Mouse (Mus musculus) lung, embryonic 16.5 days (tissue): ENCODE measurements around the gene Chrm2. TPM values are rescaled to one million over a fixed set of nuclear protein-coding genes. Genes with fewer than 3 reads are reported as not detected.

Source experiments
- ATAC-seq: fragments of 200-750 bp; cut with Nextera tagmentation; 2 replicates; pipeline ENCODE4 v1.8.0; 2017; ENCODE audit warnings: low read depth, mild to moderate bottlenecking, moderate library complexity
- H3K27ac ChIP-seq: fragments of 300-500 bp; sonication (generic); 2 replicates; pipeline ENCODE4 v1.5.1; 2014; ENCODE audit warnings: mild to moderate bottlenecking, control low read depth, low read length
- H3K27me3 ChIP-seq: fragments of 300-500 bp; sonication (generic); 2 replicates; pipeline ENCODE4 v1.6.1; 2014; ENCODE audit warnings: low read depth, low read length, mixed read lengths; ENCODE audit not compliant: control insufficient read depth, insufficient read depth
- H3K36me3 ChIP-seq: fragments of 300-500 bp; sonication (generic); 2 replicates; pipeline ENCODE4 v1.6.1; 2014; ENCODE audit warnings: low read length; ENCODE audit not compliant: control insufficient read depth, insufficient read depth
- H3K4me1 ChIP-seq: fragments of 300-500 bp; sonication (generic); replicated peaks from 2 replicates; pipeline ENCODE4 v1.6.1; 2014; ENCODE audit warnings: low read length, mixed read lengths; ENCODE audit not compliant: control insufficient read depth, insufficient read depth
- H3K4me2 ChIP-seq: fragments of 300-500 bp; sonication (generic); 2 replicates; pipeline ENCODE4 v1.6.1; 2014; ENCODE audit warnings: low read depth, low read length, control low read depth
- H3K4me3 ChIP-seq: fragments of 300-500 bp; sonication (generic); 2 replicates; pipeline ENCODE4 v1.5.1; 2014; ENCODE audit warnings: mild to moderate bottlenecking, low read length, control low read depth
- H3K9ac ChIP-seq: fragments of 300-500 bp; sonication (generic); 2 replicates; pipeline ENCODE4 v1.6.1; 2014; ENCODE audit warnings: low read length, control low read depth
- H3K9me3 ChIP-seq: fragments of 300-500 bp; sonication (generic); 2 replicates; pipeline ENCODE4 v1.6.1; 2016; ENCODE audit warnings: low read length; ENCODE audit not compliant: control insufficient read depth
- WGBS: fragments of 180-500 bp; shearing (Covaris S2); extraction: QIAGEN DNeasy Blood & Tissue Kit; methylation state at CpG from one replicate; pipeline ENCODE4 v1.1.7; 2014; 5-methylcytosine and 5-hydroxymethylcytosine counted together
- polyA plus RNA-seq: library from polyadenylated mRNA; unstranded; fragments of >200 nt; fragmentation: Nextera tagmentation; extraction: Ambion mirVana; gene quantifications from 2 replicates; pipeline ENCODE4 v1.2.1, GENCODE M21; 2015

Chrm2 gene
- polyA plus RNA-seq, 1 experiment from 2014 or later: 4.3 TPM

DNA sequence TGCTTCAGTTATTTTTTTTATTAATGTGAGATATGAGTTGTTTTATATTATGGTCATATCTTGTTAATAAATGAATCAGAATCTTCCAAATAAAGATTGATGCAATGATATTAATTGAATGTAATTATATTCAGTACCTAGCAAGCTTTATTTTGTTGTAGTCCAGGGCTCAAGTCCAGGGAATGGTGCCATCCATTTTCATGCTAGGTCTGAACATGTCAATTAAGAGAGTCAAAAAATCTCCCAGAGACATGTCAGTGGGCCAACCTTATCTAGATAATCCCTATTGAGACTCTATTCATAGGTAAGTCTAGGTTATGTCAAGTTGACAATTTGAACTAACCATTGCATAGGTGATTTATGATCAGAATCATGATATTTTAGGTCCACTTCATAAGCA is 21.1 kb downstream of the Chrm2 start:
- no peak for ATAC-seq
- Histone ChIP-seq H3K4me2 (no peak overlapping the region), H3K4me3 (no peak overlapping the region), H3K4me1 (peaks cover 8% of the 10 kb centered on the region; the same call in 1 of the 2 replicates), H3K27me3 (no peaks in the 10 kb centered on the region), H3K9me3 (no peaks in the 10 kb centered on the region), H3K27ac (no peak overlapping the region), H3K9ac (no peak overlapping the region), H3K36me3 (no peaks in the 10 kb centered on the region)

DNA sequence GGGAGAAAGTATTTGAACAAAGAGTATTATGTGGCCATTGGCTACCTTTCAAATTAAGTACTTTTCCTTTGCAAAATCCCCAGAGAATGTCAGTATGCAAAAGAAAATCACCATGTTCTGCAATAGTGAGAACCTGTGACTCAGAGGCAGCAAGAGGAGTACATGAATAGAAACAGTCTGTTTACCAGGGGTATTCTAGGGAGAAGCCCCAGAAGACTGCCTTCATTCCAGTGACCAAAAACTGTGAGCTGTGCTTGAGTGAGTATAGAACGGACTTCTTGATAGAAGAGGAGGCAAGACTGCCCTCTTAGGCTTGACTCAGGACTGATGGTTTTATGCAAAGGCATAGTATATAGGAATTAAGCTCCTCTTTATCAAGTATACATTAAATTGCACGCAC is 22.2 kb downstream of the Chrm2 start:
- Histone ChIP-seq H3K4me1 (peaks cover 6% of the 10 kb centered on the region; the same call in 1 of the 2 replicates), H3K4me2 (no peak overlapping the region), H3K27ac (no peak overlapping the region), H3K4me3 (no peak overlapping the region), H3K9me3 (no peaks in the 10 kb centered on the region), H3K9ac (no peak overlapping the region), H3K27me3 (no peaks in the 10 kb centered on the region), H3K36me3 (no peaks in the 10 kb centered on the region)
- no peak for ATAC-seq
- WGBS: 83% methylated on average over 2 of the region's 2 CpGs

DNA sequence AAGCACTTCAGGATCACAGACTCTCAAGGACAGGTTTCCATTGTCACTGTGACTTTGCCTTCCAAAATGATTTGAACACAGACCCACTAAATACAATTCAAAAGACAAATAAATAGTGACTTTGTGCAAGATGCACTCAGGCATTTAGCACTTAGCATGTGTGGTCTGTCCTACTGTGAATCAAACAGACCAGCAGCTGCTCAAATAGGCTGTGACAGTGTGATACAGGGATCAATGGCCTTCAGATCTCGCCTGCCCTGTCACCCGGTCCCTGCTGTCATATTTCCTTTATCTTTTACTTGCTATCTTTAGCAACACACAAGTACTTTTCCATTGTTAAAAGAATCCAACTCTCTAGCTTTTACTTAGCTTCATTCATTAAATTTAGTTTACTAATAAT is 31.8 kb downstream of the Chrm2 start:
- H3K4me1 ChIP-seq: no peaks in the 10 kb centered on the region
- no peak overlapping the region for H3K4me2 ChIP-seq
- no peak overlapping the region for H3K4me3 ChIP-seq
- H3K9ac ChIP-seq: no peak overlapping the region
- no peaks in the 10 kb centered on the region for H3K27me3 ChIP-seq
- no peaks in the 10 kb centered on the region for H3K9me3 ChIP-seq
- H3K36me3 ChIP-seq: no peaks in the 10 kb centered on the region
- ATAC-seq: no peak
- H3K27ac ChIP-seq: no peak overlapping the region
- 26% methylated on average over 2 of the region's 2 CpGs for WGBS

DNA sequence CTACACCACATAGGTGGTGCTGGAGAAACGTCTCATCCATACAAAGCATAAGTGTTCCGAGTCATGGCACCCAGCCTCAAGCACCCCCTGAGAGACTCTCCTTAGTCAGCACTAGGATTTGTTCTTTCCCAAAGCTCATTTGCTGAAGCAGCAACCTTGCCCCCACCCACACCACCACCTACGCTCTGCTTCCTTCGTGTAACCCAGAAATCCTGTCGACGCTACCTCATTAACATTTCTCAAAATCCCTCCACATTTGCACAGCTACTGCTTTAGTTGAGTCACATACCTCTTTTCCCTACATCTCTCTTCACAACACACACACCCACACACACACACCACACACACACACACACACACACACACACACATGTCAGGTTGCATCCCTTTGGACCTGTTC is 50.1 kb downstream of the Chrm2 start:
- Histone ChIP-seq H3K4me1 (no peaks in the 10 kb centered on the region), H3K9ac (no peak overlapping the region), H3K27me3 (no peaks in the 10 kb centered on the region), H3K9me3 (no peaks in the 10 kb centered on the region), H3K4me2 (no peak overlapping the region), H3K27ac (no peak overlapping the region), H3K4me3 (no peak overlapping the region), H3K36me3 (no peaks in the 10 kb centered on the region)
- no peak for ATAC-seq
- WGBS: 81% methylated on average over 6 of the region's 6 CpGs

DNA sequence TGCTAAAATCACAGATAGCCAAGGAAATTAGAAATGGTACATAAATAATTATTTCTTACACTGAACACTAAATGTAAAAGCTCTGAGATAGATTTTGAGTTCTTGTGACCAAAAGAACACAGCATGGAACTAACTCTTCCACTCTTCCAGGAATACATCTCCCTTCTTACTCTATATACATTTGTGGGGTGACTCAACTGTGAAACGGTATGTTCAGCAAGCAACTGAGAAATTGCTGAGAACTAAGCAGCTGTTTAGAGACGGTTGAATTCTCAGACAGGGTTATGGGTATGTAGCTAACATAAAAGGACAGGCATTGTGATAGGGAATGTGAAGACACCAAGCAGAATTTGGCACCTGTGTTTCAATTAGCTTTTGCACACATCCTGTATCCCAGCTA is 51.3 kb downstream of the Chrm2 start:
- Histone ChIP-seq H3K9me3 (no peaks in the 10 kb centered on the region), H3K27me3 (no peaks in the 10 kb centered on the region), H3K36me3 (no peaks in the 10 kb centered on the region), H3K4me3 (no peak overlapping the region), H3K9ac (no peak overlapping the region), H3K4me2 (no peak overlapping the region), H3K27ac (no peak overlapping the region), H3K4me1 (no peaks in the 10 kb centered on the region)
- WGBS: 53% methylated on average over 2 of the region's 2 CpGs
- ATAC-seq: no peak

DNA sequence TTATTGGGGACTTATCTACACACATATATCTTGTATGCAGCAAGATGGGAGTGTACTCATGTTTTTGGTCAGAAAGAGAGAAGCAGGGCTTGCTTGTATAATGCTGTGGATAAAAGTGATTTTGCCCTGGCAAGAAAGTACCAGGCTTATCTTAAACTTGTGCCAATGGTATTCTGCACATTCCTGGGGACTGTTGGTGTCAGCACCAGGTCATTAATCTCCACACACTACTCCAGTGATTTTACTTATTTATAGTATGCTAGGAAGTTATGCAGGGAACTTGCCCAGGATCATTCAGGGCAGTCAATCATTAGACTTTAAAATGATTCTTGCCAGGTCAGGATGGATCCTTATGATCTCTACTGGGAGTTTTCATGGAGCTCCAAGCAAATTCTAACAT is 63.6 kb downstream of the Chrm2 start:
- H3K36me3 ChIP-seq: no peaks in the 10 kb centered on the region
- ATAC-seq: no peak
- no peaks in the 10 kb centered on the region for H3K9me3 ChIP-seq
- H3K4me1 ChIP-seq: no peaks in the 10 kb centered on the region
- H3K9ac ChIP-seq: no peak overlapping the region
- H3K27ac ChIP-seq: no peak overlapping the region
- H3K4me3 ChIP-seq: no peak overlapping the region
- H3K27me3 ChIP-seq: no peaks in the 10 kb centered on the region
- H3K4me2 ChIP-seq: no peak overlapping the region

DNA sequence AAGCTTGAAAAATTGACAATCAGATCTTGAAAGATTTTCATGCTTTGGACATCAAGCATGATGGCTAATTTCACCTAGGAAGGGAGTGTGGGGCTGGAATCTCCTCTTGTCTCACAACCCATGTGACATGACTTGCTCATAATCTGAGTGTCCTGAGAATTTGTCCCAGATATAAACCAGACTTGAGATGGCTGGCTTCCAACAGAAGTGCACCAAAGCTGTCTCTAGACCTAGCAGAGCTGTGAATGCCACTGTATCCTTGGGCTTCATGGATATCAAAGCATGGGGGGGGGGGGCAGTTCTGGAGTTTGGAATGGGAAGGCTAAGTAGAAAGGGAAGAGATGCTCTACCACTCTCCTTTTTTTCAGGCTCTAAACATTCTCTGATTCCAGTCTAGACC is 67.2 kb downstream of the Chrm2 start:
- no peaks in the 10 kb centered on the region for H3K36me3 ChIP-seq
- no peak overlapping the region for H3K9ac ChIP-seq
- no peaks in the 10 kb centered on the region for H3K27me3 ChIP-seq
- H3K4me3 ChIP-seq: no peak overlapping the region
- H3K9me3 ChIP-seq: no peaks in the 10 kb centered on the region
- no peak overlapping the region for H3K4me2 ChIP-seq
- ATAC-seq: no peak
- no peak overlapping the region for H3K27ac ChIP-seq
- H3K4me1 ChIP-seq: no peaks in the 10 kb centered on the region

DNA sequence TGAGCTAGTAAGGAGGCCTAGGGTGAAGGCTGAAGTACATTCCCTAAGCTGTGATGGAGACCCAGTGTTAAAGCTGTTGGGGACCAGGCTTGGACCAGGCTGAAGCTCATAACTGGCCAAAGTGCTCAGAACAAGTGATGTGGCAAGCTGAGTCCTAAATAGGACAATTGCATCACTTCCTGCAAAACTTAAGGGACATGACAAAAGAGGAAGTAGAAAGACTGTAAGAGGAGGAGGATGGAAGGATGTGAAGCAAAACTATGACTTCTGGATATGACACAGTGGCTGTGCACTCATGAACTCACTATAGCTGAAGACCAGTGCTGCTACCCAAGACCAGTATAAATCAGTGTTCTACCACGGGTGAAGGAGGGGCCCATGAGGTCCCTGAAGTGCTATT is 69.1 kb downstream of the Chrm2 start:
- Histone ChIP-seq H3K4me3 (no peak overlapping the region), H3K9ac (no peak overlapping the region), H3K4me1 (no peaks in the 10 kb centered on the region), H3K4me2 (no peak overlapping the region), H3K27me3 (no peaks in the 10 kb centered on the region), H3K36me3 (no peaks in the 10 kb centered on the region), H3K9me3 (no peaks in the 10 kb centered on the region), H3K27ac (no peak overlapping the region)
- ATAC-seq: no peak
- 50% methylated on average over 1 of the region's 1 CpGs for WGBS

DNA sequence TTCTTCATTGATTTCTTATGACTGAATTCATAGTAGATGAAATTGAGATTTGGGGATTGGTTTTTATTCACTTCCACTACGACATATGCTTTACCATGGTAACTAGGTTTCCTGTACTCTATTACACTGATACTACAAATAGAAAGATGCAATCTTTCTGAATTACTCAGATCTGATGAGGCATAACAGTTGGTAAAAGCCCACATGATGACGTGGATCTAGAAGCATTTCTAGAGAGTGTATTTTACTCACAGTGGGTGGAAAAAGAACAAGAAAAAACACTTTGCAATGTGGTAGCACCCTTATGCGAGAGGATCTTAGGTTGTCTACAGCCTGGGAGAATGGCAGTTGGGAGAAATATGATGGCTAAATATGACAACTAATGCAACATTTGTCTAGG is 76.1 kb downstream of the Chrm2 start:
- H3K4me1 ChIP-seq: no peaks in the 10 kb centered on the region
- no peak overlapping the region for H3K27ac ChIP-seq
- 81% methylated on average over 3 of the region's 3 CpGs for WGBS
- no peak overlapping the region for H3K4me2 ChIP-seq
- no peak overlapping the region for H3K9ac ChIP-seq
- H3K36me3 ChIP-seq: no peaks in the 10 kb centered on the region
- no peak for ATAC-seq
- H3K27me3 ChIP-seq: no peaks in the 10 kb centered on the region
- H3K9me3 ChIP-seq: no peaks in the 10 kb centered on the region
- no peak overlapping the region for H3K4me3 ChIP-seq

DNA sequence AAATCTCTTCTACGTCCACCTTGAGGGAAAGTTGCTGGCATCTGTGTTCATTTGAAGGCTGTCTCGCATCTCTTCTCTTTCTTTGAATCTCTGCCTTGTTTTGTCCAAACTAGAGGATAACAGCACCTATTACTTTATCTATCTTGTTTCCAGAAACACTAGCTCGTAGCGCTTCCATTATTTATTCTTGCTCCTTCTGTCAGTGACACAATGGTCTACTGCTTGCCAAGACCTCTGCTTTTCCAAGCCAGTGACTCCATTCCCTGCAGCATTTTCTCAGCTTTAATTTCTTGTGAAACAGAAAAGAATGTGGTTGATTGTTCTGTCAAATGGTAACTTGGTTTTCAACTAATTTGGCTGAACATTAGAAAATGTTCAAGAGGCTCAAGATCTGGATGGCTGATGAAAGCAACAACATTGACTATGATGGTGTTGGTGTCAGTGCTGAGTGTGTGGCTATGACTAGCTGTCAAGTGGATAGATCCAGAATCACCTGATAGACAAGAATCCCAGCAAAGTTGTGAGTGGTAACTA is 96.3 kb downstream of the Chrm2 start:
- H3K27ac ChIP-seq: no peak overlapping the region
- H3K9me3 ChIP-seq: no peaks in the 10 kb centered on the region
- no peak overlapping the region for H3K4me2 ChIP-seq
- no peaks in the 10 kb centered on the region for H3K36me3 ChIP-seq
- no peaks in the 10 kb centered on the region for H3K27me3 ChIP-seq
- H3K4me1 ChIP-seq: no peaks in the 10 kb centered on the region
- no peak overlapping the region for H3K9ac ChIP-seq
- no peak overlapping the region for H3K4me3 ChIP-seq
- WGBS: 58% methylated on average over 4 of the region's 4 CpGs
- ATAC-seq: no peak
